Mouse (Mus musculus): Measurements from ENCODE around the gene Npas4. TPM values are rescaled to one million over a fixed set of nuclear protein-coding genes. Genes with fewer than 3 reads are reported as not detected.
"Not testable (repeated sequence)": the region's sequence is repeated elsewhere in the genome, so short reads cannot be mapped to it uniquely, and the experiment has no call there.

The Npas4 gene
- polyA plus RNA-seq, 1 experiment from 2014 or later = 0.08 TPM

- no peak overlapping the region for H3K27ac ChIP-seq
- WGBS = 19% methylated on average over 12 of the region's 12 CpGs
- H3K36me3 ChIP-seq = no peaks in the 10 kb centered on the region
- no peak for ATAC-seq (ENCODE audit: low FRiP score)
- H3K9me3 ChIP-seq (replicated peaks) = no peaks in the 10 kb centered on the region
- 0 out of 2 replicates have a peak, but pooled peaks cover 6% of the 10 kb centered on the region for H3K27me3 ChIP-seq
- H3K9ac ChIP-seq = no peak overlapping the region
- H3K4me3 ChIP-seq = no peak overlapping the region
- H3K4me1 ChIP-seq = no peaks in the 10 kb centered on the region
- H3K4me2 ChIP-seq (replicated peaks) = no peak overlapping the region
These were observed 26.7 kb upstream of the Npas4 start for GRCm38 (mm10) chr19:5016782-5017181.

- Histone ChIP-seq H3K27me3 (0 out of 2 replicates have a peak, but pooled peaks cover 6% of the 10 kb centered on the region), H3K9ac (no peak overlapping the region), H3K27ac (no peak overlapping the region), H3K4me3 (no peak overlapping the region), H3K36me3 (no peaks in the 10 kb centered on the region), H3K4me1 (no peaks in the 10 kb centered on the region), H3K4me2 (replicated peaks) (no peak overlapping the region), H3K9me3 (replicated peaks) (no peaks in the 10 kb centered on the region)
- 44% methylated on average over 10 of the region's 10 CpGs for WGBS
- no peak for ATAC-seq (ENCODE audit: low FRiP score)
These were observed 26.2 kb upstream of the Npas4 start for GRCm38 (mm10) chr19:5016221-5016742.

- no peaks in the 10 kb centered on the region for H3K9me3 ChIP-seq (replicated peaks)
- no peak for ATAC-seq (ENCODE audit: low FRiP score)
- WGBS = 18% methylated on average over 8 of the region's 8 CpGs
- H3K9ac ChIP-seq = no peak overlapping the region
- H3K27ac ChIP-seq = no peak overlapping the region
- H3K4me2 ChIP-seq (replicated peaks) = no peak overlapping the region
- 0 out of 2 replicates have a peak, but pooled peaks cover 6% of the 10 kb centered on the region for H3K27me3 ChIP-seq
- H3K36me3 ChIP-seq = no peaks in the 10 kb centered on the region
- no peak overlapping the region for H3K4me3 ChIP-seq
- H3K4me1 ChIP-seq = no peaks in the 10 kb centered on the region
These were observed 24.9 kb upstream of the Npas4 start for GRCm38 (mm10) chr19:5014961-5015398.

GRCm38 (mm10) chr19:5013138-5013537, 23.0 kb upstream of the Npas4 start:
- Histone ChIP-seq H3K4me3 (no peak overlapping the region), H3K9ac (no peak overlapping the region), H3K27me3 (peaks cover 6% of the 10 kb centered on the region; the same call in 1 of the 2 replicates), H3K9me3 (replicated peaks) (no peaks in the 10 kb centered on the region), H3K4me2 (replicated peaks) (no peak overlapping the region), H3K36me3 (no peaks in the 10 kb centered on the region), H3K4me1 (no peaks in the 10 kb centered on the region), H3K27ac (no peak overlapping the region)
- ATAC-seq (ENCODE audit: low FRiP score) = no peak
- 80% methylated on average over 8 of the region's 8 CpGs for WGBS

- WGBS = 63% methylated on average over 4 of the region's 4 CpGs
- no peak overlapping the region for H3K4me3 ChIP-seq
- no peak overlapping the region for H3K4me2 ChIP-seq (replicated peaks)
- no peak overlapping the region for H3K27ac ChIP-seq
- no peaks in the 10 kb centered on the region for H3K36me3 ChIP-seq
- ATAC-seq (ENCODE audit: low FRiP score) = no peak
- no peak overlapping the region for H3K9ac ChIP-seq
- 0 out of 2 replicates have a peak, but pooled peaks cover 8% of the 10 kb centered on the region for H3K9me3 ChIP-seq (replicated peaks)
- H3K4me1 ChIP-seq = peaks cover 7% of the 10 kb centered on the region
- peaks cover 8% of the 10 kb centered on the region for H3K27me3 ChIP-seq
These were observed 14.8 kb upstream of the Npas4 start for GRCm38 (mm10) chr19:5004925-5005324.

GRCm38 (mm10) chr19:5003644-5004043, 13.5 kb upstream of the Npas4 start:
- H3K4me1 ChIP-seq; ATAC-seq (ENCODE audit: low FRiP score); H3K36me3 ChIP-seq; H3K9ac ChIP-seq; H3K27ac ChIP-seq; H3K4me3 ChIP-seq; H3K4me2 ChIP-seq (replicated peaks); H3K9me3 ChIP-seq (replicated peaks): not testable (repeated sequence)
- peaks cover 13% of the 10 kb centered on the region for H3K27me3 ChIP-seq
- 55% methylated on average over 2 of the region's 2 CpGs for WGBS

GRCm38 (mm10) chr19:5001666-5002406, 11.7 kb upstream of the Npas4 start:
- Histone ChIP-seq H3K9ac (peak overlapping the region; percentile 53), H3K4me1 (peaks cover 7% of the 10 kb centered on the region), H3K36me3 (no peaks in the 10 kb centered on the region), H3K27me3 (peaks cover 15% of the 10 kb centered on the region), H3K4me3 (peak overlapping the region; percentile 27), H3K4me2 (replicated peaks) (peak overlapping the region; percentile 64), H3K27ac (peak overlapping the region; percentile 87), H3K9me3 (replicated peaks) (0 out of 2 replicates have a peak, but pooled peaks cover 8% of the 10 kb centered on the region)
- peak; percentile 98 for ATAC-seq (ENCODE audit: low FRiP score)
- 1% methylated on average over 39 of the region's 39 CpGs for WGBS

- no peak overlapping the region; the same call in 1 of the 2 replicates for H3K4me2 ChIP-seq (replicated peaks)
- H3K9me3 ChIP-seq (replicated peaks) = no peaks in the 10 kb centered on the region
- H3K4me3 ChIP-seq = no peak overlapping the region
- peaks cover 7% of the 10 kb centered on the region for H3K4me1 ChIP-seq
- no peaks in the 10 kb centered on the region for H3K36me3 ChIP-seq
- peaks cover 34% of the 10 kb centered on the region for H3K27me3 ChIP-seq
- 72% methylated on average over 6 of the region's 6 CpGs for WGBS
- ATAC-seq (ENCODE audit: low FRiP score) = no peak
- H3K9ac ChIP-seq = no peak overlapping the region
- no peak overlapping the region for H3K27ac ChIP-seq
These were observed 9.5 kb upstream of the Npas4 start for GRCm38 (mm10) chr19:4999445-5000140.

- peaks cover 78% of the 10 kb centered on the region for H3K27me3 ChIP-seq
- H3K9me3 ChIP-seq (replicated peaks) = no peaks in the 10 kb centered on the region
- no peak overlapping the region for H3K4me3 ChIP-seq
- 62% methylated on average over 5 of the region's 5 CpGs for WGBS
- no peak overlapping the region for H3K9ac ChIP-seq
- H3K4me1 ChIP-seq = peaks cover 14% of the 10 kb centered on the region
- H3K4me2 ChIP-seq (replicated peaks) = no peak overlapping the region
- H3K36me3 ChIP-seq = no peaks in the 10 kb centered on the region
- H3K27ac ChIP-seq = no peak overlapping the region
- no peak for ATAC-seq (ENCODE audit: low FRiP score)
These were observed 3.9 kb upstream of the Npas4 start for GRCm38 (mm10) chr19:4994043-4994442.

GRCm38 (mm10) chr19:4992904-4993303, 2.8 kb upstream of the Npas4 start:
- ATAC-seq (ENCODE audit: low FRiP score) = no peak
- Histone ChIP-seq H3K4me3 (no peak overlapping the region), H3K27me3 (peaks cover 85% of the 10 kb centered on the region), H3K4me1 (peaks cover 14% of the 10 kb centered on the region), H3K9ac (no peak overlapping the region), H3K36me3 (no peaks in the 10 kb centered on the region), H3K9me3 (replicated peaks) (no peaks in the 10 kb centered on the region), H3K27ac (no peak overlapping the region), H3K4me2 (replicated peaks) (no peak overlapping the region)
- WGBS = 11% methylated on average over 9 of the region's 9 CpGs

GRCm38 (mm10) chr19:4992371-4992770, 2.3 kb upstream of the Npas4 start:
- 24% methylated on average over 8 of the region's 8 CpGs for WGBS
- Histone ChIP-seq H3K4me2 (replicated peaks) (no peak overlapping the region), H3K27ac (no peak overlapping the region), H3K4me1 (peaks cover 14% of the 10 kb centered on the region), H3K9ac (no peak overlapping the region), H3K4me3 (no peak overlapping the region), H3K27me3 (peaks cover 91% of the 10 kb centered on the region), H3K9me3 (replicated peaks) (no peaks in the 10 kb centered on the region), H3K36me3 (no peaks in the 10 kb centered on the region)
- ATAC-seq (ENCODE audit: low FRiP score) = no peak

- peak overlapping the region; percentile 60 for H3K4me2 ChIP-seq (replicated peaks)
- peak overlapping the region; percentile 42 for H3K4me3 ChIP-seq
- H3K4me1 ChIP-seq = peaks cover 14% of the 10 kb centered on the region
- no peak overlapping the region for H3K9ac ChIP-seq
- 3% methylated on average over 18 of the region's 22 CpGs for WGBS
- H3K9me3 ChIP-seq (replicated peaks) = no peaks in the 10 kb centered on the region
- H3K27me3 ChIP-seq = peaks cover 97% of the 10 kb centered on the region
- H3K27ac ChIP-seq = no peak overlapping the region
- ATAC-seq (ENCODE audit: low FRiP score) = no peak; the same call in 1 of the 2 replicates
- H3K36me3 ChIP-seq = no peaks in the 10 kb centered on the region
These were observed 600 bp upstream of the Npas4 start for GRCm38 (mm10) chr19:4990716-4991115.
